Mouse (Mus musculus) 3T3-L1 (cell line): ENCODE data around the gene Naa35.

Source experiments
- DNase-seq: peaks from one replicate; pipeline ENCODE4 v3.0.0-alpha.2; 2015; ENCODE audit warnings: low read depth, low spot score

The Naa35 gene

DNA sequence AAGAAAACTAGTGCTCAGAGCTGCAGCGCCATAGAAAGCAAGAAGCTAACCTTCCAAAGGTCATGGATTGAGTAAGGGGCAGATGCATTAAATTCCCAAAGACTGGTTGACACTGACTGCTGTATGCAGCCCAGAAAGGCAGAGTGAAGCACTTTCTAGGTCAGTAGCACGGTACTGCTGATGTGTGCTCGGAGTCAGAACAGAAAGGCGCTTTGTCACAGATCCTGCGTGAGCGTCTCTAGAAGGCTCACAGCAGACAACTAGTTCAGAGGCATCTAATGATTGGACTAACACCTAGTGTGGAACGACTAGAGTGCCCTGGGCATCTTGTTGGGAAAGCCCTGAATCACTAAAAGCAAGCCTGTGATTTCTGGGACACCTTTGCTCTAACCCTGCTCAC lies 52.7 kb downstream of the Naa35 start:
- DNase-seq: no peak

DNA sequence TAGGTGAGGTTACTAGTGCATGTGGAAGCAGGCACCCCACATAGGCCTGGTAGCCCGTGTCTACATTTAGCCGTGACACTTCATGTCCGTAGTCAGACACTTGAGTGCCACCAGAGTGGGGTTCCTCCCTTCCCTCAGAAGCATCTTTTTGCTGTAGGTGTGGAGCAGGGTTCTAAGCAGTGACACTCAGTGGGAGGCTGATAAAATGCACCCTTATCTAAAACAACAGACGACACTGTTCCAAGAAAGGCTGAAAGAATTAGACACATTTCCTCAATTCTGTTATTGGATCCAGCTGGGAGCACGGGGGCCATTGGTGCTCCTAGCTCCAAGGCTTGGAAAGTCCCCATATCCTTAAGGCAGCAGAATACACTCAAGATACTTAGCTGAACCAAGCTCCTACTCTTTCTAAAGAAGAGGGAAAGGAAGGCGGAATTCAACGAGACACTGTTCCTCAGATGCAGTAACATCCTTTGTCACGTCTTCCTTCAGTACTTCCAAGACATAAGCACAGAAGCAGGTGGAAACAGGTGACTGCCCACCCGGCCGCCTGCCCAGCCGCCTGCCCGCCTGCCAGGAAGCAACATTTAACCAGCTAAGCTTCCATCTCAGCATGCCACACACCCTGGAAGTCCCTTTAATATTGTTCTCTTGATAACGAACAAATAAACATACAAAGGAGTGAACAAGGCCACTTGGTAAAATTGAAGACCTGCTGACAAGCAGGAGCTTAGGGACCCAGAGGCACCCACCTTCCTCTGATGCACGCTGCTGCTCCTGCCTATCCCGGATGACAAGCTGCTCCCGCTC lies 54.5 kb downstream of the Naa35 start:
- no peak for DNase-seq

DNA sequence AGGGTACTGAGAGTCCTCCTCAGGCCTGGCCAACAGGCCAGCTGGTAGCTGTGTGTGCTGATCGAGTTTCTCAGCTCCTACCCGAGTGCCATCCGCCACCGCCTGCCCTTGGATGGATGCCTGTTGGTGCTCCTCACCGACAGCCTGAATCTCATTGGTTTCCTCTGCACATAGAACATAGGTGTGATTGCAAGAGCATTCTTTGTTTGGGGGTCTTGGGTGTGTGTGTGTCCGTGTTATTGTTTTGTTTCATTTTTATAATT lies 55.0 kb downstream of the Naa35 start:
- DNase-seq: no peak

DNA sequence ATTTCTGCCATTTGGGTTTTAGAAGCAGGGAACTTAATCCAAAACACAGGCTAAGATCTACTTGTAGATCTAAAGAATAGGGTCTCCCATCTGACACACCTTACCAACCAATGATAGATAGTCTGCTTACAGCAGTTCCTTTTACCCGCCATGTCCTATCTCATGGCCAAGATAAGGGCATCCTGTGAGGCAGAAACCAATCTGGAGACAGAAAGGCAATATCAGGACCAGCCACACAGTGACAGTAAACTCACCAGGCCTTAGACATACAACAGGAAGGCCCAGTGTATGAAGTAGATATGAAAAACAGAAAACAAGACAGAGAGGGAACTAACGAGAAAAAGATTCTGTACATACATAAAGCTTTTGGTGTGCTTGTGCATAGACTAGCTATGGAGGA lies 57.8 kb downstream of the Naa35 start:
- no peak for DNase-seq

DNA sequence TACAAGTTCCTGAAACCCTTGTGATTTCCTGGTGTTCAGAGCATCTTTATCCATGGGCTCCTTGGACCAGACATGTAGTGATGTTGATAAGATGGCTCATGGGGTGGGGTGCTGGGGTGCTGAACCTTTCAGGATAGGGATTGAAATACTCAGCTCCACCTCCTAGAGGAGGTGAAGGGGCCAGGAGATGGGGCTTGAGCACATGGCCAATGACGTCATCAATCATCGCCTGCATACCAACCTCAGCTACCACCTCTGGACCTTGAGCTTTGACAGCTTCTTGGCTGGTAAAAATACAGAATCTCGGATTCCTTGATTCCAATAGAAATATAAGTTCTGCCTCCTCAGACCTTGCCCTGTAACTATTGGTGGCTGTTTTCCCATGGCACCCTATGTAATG lies 60.4 kb downstream of the Naa35 start:
- no peak for DNase-seq

DNA sequence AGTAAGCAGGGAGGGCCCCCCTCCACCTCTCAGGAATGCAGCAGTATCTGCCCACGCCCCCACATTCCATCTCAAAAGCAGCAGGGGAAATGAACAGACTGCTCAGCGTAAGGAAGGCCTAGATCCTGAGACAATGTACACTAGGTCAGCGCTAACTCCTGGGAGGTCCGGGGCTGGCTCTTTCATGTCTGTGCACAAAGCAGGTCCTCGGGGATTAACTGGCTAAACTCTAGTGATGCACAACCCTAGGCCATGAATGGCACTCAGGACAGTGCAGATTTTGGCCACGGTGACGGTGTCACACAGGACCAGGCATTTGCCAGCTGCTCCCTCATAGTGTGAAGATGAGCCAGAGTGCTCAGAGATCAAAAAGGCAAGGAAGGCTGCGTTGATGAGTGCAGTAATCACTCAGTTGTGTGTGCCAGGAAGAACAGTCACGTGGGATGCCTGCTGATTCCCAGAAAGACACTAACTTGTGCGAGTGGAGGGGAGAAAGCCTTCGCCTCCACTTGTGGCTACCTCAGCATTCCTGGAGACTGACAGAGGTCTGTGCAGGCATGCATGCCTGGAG lies 61.7 kb downstream of the Naa35 start:
- DNase-seq: peak; percentile 9

DNA sequence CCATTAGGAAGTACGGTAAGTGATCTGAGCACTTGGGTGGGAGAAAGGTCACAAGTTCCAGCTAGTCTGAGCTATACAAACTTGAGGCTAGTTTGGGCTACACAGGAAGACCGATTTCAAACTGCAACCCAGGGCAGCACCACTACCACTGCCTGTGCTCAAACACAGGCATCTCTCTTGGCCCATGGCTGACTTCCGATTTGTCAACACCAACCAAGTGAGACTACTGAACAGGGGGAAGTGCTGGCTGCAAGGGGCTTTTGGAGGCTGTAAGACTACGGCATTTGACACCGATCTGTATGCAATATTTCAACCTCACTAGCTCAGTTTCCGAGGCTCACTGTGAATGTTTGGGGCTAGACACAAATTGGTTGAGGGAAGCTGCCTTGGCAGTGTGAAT lies 62.4 kb downstream of the Naa35 start:
- no peak for DNase-seq

DNA sequence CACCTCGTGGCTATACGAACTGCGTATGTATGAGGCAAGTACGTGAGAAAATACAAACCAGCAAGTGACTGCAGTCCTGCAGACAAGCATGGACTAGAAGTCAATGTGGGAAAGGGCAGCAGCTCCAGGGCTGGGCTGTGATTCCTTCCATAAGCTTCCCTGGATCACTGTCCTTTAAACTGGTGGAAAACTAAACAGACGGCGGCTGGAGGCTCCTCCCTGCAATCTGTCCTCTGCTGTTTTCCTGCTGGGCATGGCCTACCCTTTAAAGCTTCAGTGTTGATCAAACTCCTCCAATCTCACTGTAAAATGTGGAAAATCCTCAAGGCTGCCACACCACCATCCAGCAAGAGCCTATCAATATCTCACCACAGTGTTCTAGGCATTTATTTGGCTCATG lies 63.5 kb downstream of the Naa35 start:
- no peak for DNase-seq

DNA sequence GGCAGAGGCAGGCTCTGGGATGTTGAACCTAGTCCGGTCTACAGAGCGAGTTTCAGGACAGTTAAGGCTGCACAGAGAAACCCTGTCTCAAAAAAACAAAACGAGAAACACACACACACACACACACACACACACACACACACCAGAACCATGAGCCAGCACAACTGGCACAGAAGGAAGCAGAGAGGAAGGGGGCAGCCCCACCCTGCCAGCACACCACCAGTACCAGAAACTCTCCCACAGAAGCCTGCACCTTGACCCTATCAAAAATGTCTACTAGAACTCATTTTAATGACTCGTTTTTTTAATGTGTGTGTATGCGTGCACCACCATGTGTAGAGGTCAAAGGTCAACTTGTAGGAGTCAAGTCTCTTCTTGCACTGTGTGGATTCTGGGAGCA lies 64.7 kb downstream of the Naa35 start:
- no peak for DNase-seq

DNA sequence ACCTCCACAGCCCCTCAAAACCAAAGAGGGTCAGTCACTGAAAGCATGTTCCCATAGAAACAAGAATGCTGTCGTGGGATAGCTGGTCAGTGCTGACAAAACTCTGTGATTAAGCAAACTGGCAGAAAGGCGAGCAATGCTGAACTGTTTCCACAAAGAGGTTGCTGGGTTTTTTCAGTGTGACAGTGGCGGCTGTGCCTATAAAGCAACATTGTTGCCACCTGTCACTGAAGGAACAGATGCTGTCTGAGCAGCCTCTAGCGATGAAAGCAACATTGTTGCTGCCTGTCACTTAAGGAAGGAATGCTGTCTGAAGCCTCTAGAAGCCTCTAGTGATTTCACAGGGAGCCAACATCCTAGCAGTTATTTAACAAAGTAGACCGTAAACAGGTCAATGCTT lies 67.6 kb downstream of the Naa35 start:
- DNase-seq: no peak

DNA sequence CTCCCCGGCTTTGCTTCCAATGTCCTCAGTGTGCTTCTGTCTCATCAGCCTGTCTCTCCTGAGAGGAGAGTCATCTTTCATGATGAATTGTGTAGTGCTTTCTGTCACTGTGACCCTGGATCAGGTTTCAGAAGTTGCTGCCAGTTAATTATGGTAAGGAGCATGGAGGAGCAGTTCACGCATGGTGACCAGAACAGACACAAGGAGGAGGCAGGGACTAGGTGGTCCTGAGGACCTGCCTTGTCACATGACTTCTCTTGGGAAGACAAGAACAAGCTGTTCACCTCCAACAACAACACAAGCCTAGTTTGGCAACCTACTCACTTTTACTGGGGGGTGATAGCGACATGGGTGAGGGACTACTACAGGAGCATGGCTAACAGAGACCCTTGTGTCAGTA lies 68.1 kb downstream of the Naa35 start:
- DNase-seq: no peak

DNA sequence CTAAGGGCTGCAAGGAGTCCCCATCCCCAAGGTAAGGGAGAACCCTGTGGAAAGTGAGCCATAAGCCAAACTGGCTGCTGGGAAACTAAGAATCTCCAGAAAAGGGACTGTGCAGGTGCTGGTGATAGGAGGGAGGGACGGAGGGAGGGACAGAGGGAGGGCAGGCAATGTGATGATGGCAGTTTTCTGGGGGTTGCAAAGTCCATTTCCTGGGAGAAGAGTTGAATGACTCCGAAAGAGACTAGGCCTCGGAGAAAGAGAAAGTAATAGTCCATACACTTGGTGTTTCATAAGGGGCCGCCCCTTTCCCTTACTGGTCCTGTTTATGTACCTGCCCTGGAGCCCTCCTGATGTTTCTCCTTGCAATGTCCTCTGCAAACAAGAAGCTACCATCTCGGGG lies 69.4 kb downstream of the Naa35 start:
- DNase-seq: no peak

DNA sequence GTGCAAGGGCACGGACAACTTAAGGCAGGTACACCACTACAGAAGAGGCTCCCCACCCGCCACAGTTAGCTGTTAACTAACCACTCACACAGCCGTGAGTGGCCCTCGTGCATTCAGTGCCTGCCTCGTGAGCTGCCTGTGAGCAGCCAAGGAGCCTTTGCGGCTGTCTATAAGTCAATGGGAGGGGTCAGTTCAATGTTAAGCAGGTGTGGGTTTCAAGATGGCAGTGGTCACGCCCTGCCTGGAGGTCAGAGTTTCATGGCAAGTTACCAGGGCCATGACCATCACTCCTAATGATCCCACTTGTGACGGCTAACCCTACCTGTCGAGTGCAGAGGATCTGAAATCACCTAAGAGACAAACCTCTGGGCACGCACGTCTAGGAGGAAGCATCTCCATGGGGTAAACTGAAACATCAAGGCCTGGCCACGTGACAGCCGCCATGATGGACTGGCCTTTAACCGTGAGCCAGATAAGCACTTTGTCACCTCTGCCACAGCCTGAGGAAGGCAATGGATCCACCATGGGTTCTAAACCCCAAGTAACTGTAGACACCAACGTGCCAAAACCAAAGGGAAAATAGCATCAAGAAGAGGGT lies 70.8 kb downstream of the Naa35 start:
- no peak for DNase-seq

DNA sequence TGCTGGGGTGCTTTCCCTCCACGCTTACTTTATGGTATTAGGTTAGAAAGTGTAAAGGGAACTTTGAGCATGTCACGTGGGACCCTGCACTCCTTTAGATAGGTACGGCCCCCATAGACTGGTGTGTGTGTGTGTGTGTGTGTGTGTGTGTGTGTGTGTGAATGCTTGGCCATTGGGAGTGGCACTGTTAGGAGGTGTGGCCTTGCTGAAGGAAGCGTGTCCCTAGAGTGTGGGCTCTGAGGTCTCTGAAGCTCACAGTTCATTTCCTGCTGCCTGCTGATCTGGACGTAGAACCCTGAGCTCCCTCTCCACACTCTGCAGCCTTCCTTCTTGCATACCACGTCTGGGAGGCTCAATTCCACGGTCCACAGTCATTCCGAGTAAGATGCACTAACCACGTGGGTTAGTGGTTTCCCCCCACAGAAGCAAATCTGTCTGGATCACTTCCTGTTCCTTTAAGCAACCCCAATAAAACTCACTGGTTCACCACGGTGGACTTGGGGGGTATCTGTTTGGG lies 71.3 kb downstream of the Naa35 start:
- peak; percentile 17 for DNase-seq

DNA sequence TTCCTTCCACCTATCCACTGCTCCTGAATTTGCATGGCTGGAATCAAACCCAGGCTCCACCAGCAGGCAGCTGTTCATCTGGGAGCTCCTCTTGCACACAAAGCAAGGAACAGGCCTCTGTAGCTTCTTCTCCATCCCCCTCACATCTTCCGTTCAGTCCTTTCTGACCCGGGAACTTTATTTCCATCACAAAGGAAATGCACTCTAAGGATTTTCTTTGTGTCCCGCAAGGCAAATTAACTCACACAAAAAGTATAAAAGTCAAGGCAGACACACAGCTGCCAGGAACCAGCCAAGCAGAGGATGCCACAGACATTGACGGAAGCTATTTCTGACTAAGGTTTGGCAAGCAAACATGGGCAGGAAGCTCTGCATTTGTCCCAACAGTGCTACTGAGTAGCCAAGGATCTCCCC lies 71.9 kb downstream of the Naa35 start:
- no peak for DNase-seq

DNA sequence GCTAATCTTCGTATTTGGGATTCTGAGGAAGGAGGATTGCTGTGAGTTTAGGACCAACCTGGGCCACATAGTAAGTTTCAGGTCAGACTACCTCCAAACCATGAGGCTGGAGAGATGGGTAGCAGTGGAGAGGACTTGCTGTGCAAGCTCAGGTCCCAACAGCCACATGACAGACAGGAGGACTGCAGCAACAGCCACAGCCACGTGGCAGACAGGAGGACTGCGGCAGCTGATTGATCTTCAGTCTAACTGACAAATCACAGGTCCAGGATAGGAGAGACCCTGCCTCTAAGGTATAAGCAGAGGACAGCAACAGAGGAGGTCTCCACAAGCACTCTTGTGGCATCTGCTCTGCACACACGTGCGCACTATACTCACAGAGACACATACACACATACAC lies 72.7 kb downstream of the Naa35 start:
- DNase-seq: no peak

DNA sequence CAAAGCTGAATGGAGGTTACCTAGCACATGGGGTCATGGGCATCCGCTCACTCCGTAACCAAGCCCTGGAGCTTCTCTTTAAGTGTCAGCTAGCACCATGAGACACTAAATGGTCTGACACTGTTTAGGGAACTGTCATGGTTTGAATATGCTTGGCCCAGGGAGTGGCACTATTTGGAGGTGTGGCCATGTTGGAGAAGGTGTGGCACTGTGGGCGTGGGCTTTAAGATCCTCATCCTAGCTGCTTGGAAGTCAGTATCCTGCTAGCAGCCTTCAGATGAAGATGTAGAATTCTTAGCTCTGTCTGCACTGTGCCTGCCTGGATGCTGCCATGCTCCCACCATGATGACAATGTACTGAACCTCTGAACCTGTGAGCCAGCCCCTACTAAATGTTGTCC lies 75.3 kb downstream of the Naa35 start:
- no peak for DNase-seq

DNA sequence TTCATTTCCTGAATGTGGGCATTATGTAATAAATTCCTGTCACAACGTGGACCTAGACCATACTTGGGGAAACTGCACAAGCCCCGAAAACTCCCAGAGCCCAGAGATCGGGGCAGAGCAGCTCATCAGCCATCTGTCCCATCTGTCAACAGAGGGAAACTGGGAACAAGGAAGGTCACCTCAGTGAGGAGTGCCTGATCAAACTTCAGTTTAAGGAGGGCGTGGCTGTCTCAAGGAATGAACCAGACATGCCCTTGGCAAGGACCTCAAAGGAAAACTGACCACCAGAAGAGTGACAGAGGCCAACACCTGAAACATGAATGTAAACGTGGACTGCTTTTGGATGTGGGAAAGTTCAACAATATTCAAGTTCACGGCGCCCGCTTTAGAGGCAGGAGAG lies 76.3 kb downstream of the Naa35 start:
- no peak for DNase-seq

DNA sequence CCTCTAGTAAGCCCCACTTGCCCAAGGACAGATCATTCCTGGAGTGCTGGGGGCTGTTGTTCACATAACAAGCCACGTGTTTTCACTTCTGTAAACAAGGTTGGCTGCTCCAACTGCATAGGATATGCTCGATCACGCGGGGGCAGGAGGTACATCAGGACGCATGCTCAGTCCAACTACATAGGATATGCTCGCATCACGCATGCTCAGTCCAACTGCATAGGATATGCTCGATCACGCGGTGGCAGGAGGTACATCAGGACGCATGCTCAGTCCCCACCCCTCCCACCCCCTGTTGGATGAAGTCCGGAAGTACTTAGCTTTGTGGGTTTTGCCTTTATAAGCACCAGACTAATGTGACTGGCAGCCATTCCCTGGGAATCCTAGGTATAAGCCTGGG lies 76.9 kb downstream of the Naa35 start:
- no peak for DNase-seq

DNA sequence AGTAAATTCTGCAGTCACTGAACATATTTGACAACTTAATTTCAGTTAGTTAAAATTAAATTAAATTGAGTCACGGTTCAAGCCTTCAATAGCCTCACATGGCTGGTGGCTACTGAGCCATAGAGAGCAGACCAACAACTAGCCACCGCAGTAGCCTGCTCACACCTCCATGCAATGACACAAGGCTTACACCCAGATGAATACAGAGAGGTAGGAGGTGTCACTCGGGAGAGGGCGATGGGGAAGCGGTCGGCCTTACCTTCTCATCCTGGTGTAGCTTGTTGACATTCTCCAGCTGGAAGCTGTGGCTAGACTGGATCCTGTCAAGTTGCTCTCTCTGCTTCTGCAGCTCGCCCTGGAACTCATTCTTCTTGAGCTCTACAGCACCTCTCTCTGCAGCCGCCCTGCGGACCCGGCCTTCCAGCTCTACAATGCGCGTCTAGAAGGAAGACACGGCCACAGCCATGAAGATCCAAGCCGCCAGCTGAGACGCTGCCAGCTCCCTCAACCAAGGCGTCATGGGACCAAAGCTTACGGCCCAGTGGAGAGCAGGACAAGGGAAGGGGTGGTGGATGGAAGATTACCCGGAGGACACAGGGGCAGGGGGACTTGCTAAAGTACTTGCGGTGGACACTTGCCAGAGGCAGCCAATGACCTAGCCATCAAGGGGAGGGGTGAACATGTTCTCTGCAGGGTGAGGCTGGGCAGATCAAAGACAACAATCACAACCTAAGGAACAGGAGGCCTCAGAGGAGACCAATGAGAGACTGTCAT lies 79.1 kb downstream of the Naa35 start:
- no peak for DNase-seq

DNA sequence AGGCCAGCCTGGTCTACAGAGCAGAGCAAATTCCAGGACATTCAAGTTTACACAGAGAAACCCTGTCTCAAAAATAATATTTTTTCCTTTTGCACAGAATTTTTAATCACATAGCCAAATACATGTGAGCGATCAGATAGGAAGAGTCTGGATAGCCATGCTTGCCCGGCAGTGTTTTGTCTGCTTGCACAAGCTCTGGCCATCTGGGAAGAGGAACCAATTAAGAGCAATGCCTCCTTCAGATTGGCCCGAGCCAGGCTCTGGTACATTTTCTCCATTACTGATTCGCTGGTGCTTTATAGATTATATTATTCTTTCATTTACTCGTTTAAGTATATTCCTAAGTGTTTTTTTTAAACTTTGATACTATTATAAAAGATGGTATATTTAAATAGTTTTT lies 82.7 kb downstream of the Naa35 start:
- DNase-seq: no peak

DNA sequence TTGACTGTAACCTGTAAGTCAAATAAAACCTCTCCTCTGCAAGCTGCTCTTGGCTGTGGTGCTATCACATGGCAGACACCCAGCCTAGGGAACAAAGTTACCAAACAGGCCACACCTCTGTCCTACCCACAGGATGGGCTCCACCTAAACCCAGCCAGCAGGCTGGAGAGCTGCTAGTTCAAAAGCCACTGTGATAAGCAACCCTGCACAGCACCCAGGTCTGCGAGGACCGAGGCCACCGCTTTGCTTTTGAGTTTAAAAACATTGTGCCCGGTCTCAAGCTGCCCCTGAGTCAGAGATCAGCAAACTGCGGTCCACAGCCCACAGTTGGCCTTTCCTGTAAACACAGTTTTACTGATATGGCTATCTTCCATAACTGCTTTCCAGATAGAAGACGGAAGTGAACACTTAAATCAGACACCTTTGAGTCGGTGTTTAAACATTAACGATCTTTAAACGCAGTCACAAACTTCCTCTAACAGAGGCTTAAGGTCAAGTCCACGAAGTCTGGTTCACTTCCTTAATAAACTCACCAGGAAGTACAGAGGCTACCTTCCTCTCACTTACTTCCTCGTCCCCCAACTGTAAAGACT lies 83.5 kb downstream of the Naa35 start:
- no peak for DNase-seq
